Mouse (Mus musculus) G1E (cell line): ENCODE results near the gene Rere. TPM values are rescaled to one million over a fixed set of nuclear protein-coding genes. Genes with fewer than 3 reads are reported as not detected.
"Not testable (repeated sequence)": the region's sequence is repeated elsewhere in the genome, so short reads cannot be mapped to it uniquely, and the experiment has no call there.

Experiments used
- ATAC-seq: 2 replicates; pipeline ENCODE4 v1.8.0; 2016; ENCODE audit warnings: mild to moderate bottlenecking; ENCODE audit not compliant: insufficient number of reproducible peaks, poor library complexity, low FRiP score, severe bottlenecking; ENCODE audit errors: extremely low read depth
- DNase-seq: peaks from one replicate; pipeline ENCODE4 v3.0.0; 2012; ENCODE audit warnings: low spot score
- H3K27me3 ChIP-seq: 2 replicates; pipeline ENCODE4 v1.6.1; 2012; ENCODE audit warnings: mild to moderate bottlenecking, low read length, inconsistent platforms; ENCODE audit not compliant: insufficient read depth
- H3K36me3 ChIP-seq: replicated peaks from 2 replicates; pipeline ENCODE3; 2012; ENCODE audit warnings: mild to moderate bottlenecking, inconsistent platforms
- H3K4me1 ChIP-seq: 2 replicates; pipeline ENCODE4 v1.6.1; 2012; ENCODE audit warnings: low read depth, low read length, inconsistent platforms, mixed read lengths; ENCODE audit not compliant: insufficient read depth
- H3K4me3 ChIP-seq: 2 replicates; pipeline ENCODE4 v1.5.1; 2012; ENCODE audit warnings: low read depth, mild to moderate bottlenecking, inconsistent platforms, low read length, moderate library complexity, mixed read lengths
- H3K9me3 ChIP-seq: replicated peaks from 2 replicates; pipeline ENCODE4 v1.6.1; 2012; ENCODE audit warnings: inconsistent platforms
- CTCF ChIP-seq: IDR thresholded peaks from 2 replicates; pipeline ENCODE4 v1.5.1; 2012; ENCODE audit warnings: low read depth, low read length, inconsistent platforms, mixed read lengths
- GATA1 ChIP-seq: IDR thresholded peaks from 2 replicates; pipeline ENCODE4 v1.6.1; 2012; ENCODE audit warnings: borderline replicate concordance, low read length, inconsistent platforms, mixed read lengths
- GATA2 ChIP-seq: IDR thresholded peaks from 2 replicates; pipeline ENCODE4 v1.6.1; 2012; ENCODE audit warnings: low read depth, low read length, inconsistent platforms, borderline replicate concordance
- POLR2AphosphoS5 ChIP-seq: IDR thresholded peaks from 2 replicates; pipeline ENCODE4 v1.6.1; 2012; ENCODE audit warnings: low read depth, low read length, inconsistent platforms; ENCODE audit not compliant: insufficient replicate concordance
- TAL1 ChIP-seq: conservative IDR thresholded peaks from 2 replicates; pipeline ENCODE4 v1.6.1; 2012; ENCODE audit warnings: low read depth, low read length, inconsistent platforms, mixed read lengths
- polyA plus RNA-seq: library from polyadenylated mRNA; stranded (reverse); fragments of >175 nt; gene quantifications from 2 replicates; pipeline ENCODE4 v1.2.3, GENCODE M21; 2012
- total RNA-seq, 2 experiments: library from RNA; stranded (forward) in 1 of 2; stranded (reverse) in 1 of 2; fragments of 200-1000 nt in 1 of 2; fragments of >200 nt in 1 of 2; fragmentation: Nextera tagmentation in 1 of 2; gene quantifications; 2 replicates each; pipeline ENCODE4 v1.2.3; 2014 to 2017

Gene Rere
- total and polyA plus RNA-seq, 3 experiments = 17.4 to 329 (median 154) TPM

DNA sequence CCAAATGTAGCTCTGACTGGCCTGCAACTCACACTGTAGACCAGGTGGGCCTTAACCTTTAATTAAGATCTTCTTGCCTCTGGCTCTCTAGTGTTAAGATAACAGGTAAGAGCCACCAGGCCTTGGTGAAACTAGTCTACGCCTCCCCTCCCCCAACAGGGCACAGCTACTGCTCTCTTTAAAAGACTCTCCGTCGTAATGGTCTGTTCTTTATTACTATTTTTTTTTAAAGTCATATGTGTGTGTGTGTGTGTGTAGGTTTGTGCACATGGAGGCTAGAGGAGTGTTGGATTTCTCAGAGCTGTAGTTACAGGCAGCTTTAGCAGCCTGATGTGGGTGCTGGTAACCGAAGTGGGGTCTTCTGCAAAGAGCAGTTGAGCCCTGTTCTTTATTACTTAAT, 987 bp upstream of the Rere start:
- no peak for DNase-seq
- no peaks in the 10 kb centered on the region for H3K9me3 ChIP-seq
- ATAC-seq = no peak
- no peaks in the 10 kb centered on the region for H3K27me3 ChIP-seq
- peak overlapping the region; percentile 87; the same call in 1 of the 2 replicates for H3K4me3 ChIP-seq
- H3K36me3 ChIP-seq = peaks cover 2% of the 10 kb centered on the region
- H3K4me1 ChIP-seq = peaks cover 25% of the 10 kb centered on the region
- TF ChIP-seq TAL1 (no peak), GATA2 (no peak), POLR2AphosphoS5 (no peak), GATA1 (no peak), CTCF (no peak)

DNA sequence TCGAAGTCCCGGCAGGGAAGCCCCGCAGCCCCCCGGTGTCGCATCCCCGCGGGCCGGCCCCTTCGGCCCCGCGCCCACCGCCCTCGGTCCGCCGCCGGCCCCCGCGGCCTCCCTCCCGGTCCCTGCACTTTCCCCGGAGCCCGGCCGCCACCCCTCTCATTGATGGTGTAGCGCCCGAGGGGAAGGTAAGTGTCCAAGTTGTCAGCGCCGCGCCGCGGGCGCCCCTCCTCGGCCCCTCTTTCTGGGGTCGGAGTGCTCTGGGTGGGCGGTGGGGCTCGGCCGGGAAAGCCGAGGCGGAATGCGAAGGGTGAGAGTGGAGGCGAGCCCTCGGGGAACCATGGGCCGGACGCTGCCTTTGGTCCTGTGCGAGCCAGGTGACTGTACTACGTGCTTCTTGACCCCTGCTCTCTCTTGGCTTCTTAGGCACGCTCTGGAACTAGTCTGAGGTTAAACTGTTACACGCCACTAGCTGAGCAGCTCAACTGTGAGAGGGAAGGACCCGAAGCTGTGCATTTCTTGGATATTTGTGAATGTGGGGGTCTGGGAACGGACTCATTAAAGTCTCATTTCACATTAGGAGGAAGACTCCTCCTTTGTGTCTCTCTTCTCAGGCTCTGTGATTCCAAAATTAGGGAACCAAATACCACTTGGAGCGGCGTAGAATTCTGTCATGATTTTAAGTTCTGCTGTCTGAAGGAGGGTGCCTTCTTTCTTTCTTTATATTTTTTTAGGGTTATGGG, 615 bp downstream of the Rere start:
- H3K9me3 ChIP-seq = no peaks in the 10 kb centered on the region
- no peaks in the 10 kb centered on the region for H3K27me3 ChIP-seq
- no peak for TF ChIP-seq GATA2
- no peak for TF ChIP-seq POLR2AphosphoS5
- TF ChIP-seq GATA1 = no peak
- no peak for TF ChIP-seq TAL1
- TF ChIP-seq CTCF = no peak
- peak overlapping the region; percentile 87 for H3K4me3 ChIP-seq
- no peak for DNase-seq
- H3K4me1 ChIP-seq = peaks cover 25% of the 10 kb centered on the region
- peaks cover 10% of the 10 kb centered on the region for H3K36me3 ChIP-seq
- peak; percentile 18; the same call in 1 of the 2 replicates for ATAC-seq

DNA sequence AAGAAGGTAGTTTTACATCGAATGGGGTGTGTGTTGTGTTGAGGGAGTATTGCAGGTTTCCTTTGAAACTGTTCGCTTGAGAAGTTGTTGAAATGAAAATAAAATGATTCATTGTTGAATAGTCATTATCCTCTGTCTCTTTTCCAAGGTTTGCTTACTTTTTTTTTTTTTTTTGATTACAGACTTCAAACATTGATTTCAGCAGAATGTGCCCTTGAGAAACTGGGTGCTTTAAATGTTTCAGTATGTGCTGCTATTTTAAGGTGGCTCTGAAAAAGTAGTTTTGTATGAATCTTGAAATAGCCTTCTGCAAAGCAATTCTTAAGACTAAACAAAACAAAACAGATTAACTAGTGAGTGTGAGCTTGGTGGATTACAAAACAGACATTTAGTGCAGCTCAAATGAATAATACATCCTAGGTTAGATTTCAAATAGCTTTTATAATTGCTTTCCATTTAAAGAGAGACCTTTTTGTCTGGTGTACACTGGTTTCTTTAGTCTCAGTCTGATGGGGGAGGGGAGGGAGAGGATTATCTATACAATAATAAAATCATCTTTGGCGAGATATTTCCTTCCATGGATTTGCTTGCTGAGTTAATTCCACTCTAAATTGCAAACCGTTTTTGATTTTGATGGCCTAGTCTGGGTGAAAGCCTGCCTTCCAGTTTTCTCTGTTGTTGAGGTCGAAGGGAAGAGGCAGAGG, 1.3 kb downstream of the Rere start:
- ATAC-seq (no peak), DNase-seq (no peak)
- TF ChIP-seq POLR2AphosphoS5 (no peak), TAL1 (no peak), CTCF (no peak)
- H3K27me3 ChIP-seq = no peaks in the 10 kb centered on the region
- H3K9me3 ChIP-seq = no peaks in the 10 kb centered on the region
- peaks cover 25% of the 10 kb centered on the region for H3K4me1 ChIP-seq
- peaks cover 12% of the 10 kb centered on the region for H3K36me3 ChIP-seq
- H3K4me3 ChIP-seq = peak overlapping the region; percentile 87

DNA sequence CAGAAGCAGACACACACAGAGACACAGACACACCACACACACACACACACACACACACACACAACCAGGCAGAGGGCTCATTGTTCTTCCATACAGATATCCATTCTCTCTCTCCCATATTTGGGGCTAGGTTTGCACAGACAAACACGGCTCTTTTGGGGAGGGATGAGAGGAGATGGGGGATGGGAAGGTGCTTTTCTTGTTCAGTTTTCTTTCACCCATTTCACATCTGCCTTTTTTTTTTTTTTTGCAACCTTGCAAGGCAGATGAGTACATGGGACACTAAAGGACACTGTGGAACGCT, 1.8 kb downstream of the Rere start:
- Histone ChIP-seq H3K36me3 (peaks cover 12% of the 10 kb centered on the region), H3K4me3 (peak overlapping the region; percentile 56; the same call in 1 of the 2 replicates), H3K4me1 (peaks cover 25% of the 10 kb centered on the region), H3K27me3 (no peaks in the 10 kb centered on the region), H3K9me3 (no peaks in the 10 kb centered on the region)
- DNase-seq (no peak), ATAC-seq (no peak)
- no peak for TF ChIP-seq GATA1

DNA sequence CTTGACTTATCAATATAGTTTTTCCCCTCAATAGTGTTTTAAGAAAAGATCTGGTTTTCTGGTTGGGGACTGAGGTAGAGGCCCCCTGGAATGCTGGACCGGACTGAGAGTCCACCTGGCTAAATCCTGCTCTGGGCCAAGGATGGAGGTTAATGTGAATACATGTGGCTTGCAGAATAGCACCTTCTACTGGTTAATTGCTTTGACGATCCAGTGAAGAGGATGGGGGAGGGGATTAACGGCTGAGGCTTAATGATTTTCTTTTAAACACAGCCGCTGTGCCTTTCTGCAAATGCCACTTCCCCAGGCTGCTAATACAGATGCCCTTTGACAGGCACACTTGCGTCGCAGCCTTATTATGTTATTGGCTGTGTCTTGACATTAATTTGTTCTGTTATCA, 2.5 kb downstream of the Rere start:
- Histone ChIP-seq H3K4me3 (no peak overlapping the region; the same call in 1 of the 2 replicates), H3K27me3 (no peaks in the 10 kb centered on the region), H3K4me1 (peaks cover 25% of the 10 kb centered on the region), H3K9me3 (no peaks in the 10 kb centered on the region), H3K36me3 (peaks cover 17% of the 10 kb centered on the region)
- no peak for TF ChIP-seq CTCF
- no peak for TF ChIP-seq POLR2AphosphoS5
- TF ChIP-seq TAL1 = no peak
- no peak for TF ChIP-seq GATA2
- TF ChIP-seq GATA1 = no peak
- no peak for ATAC-seq
- DNase-seq = no peak

DNA sequence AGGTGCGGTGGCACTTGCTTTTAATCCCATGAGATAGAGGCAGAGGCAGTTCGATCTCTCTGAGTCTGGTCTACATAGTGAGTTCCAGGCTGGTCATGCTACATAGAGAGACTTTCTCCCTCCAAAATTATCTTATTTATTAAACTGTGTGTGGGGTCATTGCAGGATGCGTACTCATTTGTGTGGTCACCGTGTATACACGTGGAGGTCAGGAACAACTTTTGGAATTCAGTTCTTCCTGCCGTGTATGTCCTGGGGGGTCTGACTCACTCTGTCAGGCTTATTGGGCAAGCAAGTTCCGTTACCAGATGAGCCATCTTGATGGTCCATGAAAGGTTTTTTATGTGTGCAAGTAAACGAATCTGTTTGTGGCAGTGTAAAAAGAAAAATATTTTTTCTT, 5.5 kb downstream of the Rere start:
- ATAC-seq (no peak), DNase-seq (no peak)
- Histone ChIP-seq H3K9me3 (no peaks in the 10 kb centered on the region), H3K4me3 (no peak overlapping the region), H3K27me3 (no peaks in the 10 kb centered on the region), H3K4me1 (peaks cover 16% of the 10 kb centered on the region), H3K36me3 (peaks cover 40% of the 10 kb centered on the region)
- TF ChIP-seq POLR2AphosphoS5 (no peak), TAL1 (no peak), CTCF (no peak), GATA1 (no peak), GATA2 (no peak)

DNA sequence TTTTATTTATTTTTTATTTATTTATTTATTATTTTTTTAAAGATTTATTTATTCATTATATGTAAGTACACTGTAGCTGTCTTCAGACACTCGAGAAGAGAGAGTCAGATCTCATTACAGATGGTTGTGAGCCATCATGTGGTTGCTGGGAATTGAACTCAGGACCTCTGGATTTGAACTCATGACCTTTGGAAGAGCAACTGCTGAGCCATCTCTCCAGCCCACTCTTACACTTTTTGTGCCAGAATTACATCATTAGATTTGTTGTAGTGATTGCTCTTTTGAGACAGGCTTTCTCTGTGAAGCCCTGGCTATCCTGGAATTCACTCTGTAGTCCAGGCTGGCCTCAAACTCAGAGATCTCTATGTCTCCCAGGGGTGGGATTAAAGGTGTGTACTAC, 6.0 kb downstream of the Rere start:
- not testable (repeated sequence) for H3K27me3 ChIP-seq, DNase-seq, H3K4me3 ChIP-seq, H3K9me3 ChIP-seq, ATAC-seq
- H3K4me1 ChIP-seq = peaks cover 16% of the 10 kb centered on the region
- H3K36me3 ChIP-seq = peaks cover 42% of the 10 kb centered on the region
